Mouse (Mus musculus) olfactory bulb, adult 2 months (tissue): ENCODE results near the gene Nos2.

ENCODE experiments used
- CTCF ChIP-seq: fragments of 200-500 bp; IDR thresholded peaks from 2 replicates; pipeline ENCODE4 v1.5.1; 2012; ENCODE audit warnings: low read depth, mild to moderate bottlenecking, low read length, moderate library complexity; ENCODE audit not compliant: insufficient read depth
- POLR2A ChIP-seq: fragments of 200-500 bp; IDR thresholded peaks from 2 replicates; pipeline ENCODE4 v1.6.1; 2012; ENCODE audit warnings: mild to moderate bottlenecking, low read depth, low read length, moderate library complexity; ENCODE audit not compliant: insufficient read depth

- TF ChIP-seq POLR2A (no peak), CTCF (no peak)
Measured at GRCm38 (mm10) chr11:78959841-78960520, 39.4 kb downstream of the Nos2 start.
